In the genomic region with DNA sequence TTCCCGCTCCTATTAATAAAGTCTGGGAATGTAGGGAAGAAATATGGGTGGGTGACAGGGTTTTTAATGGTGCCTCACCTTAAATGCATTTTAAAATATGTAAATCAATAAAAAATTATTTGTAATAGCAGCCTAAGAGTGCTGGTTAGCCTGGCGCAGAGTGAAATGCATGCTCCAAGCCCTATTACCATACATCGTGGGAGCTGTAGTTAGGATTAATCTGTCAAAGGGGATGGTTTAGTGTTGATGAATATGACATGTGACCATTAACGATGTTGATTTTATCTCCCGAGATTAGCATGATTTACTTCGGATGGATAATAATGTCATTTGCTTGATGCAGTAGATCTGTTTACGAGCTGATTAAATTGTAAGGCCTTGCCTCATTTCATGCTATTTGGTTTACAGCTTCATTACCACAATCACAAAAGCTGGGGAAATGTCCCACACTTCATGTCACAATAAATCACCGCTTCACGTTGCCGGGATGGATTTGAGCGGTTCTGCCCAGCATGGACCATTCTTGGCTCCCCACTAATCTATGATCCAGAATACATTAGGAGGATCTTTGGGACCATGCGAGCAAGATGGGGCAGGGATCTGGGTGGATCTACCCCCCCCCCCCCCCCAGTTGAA, we compare ENCODE assay signal across 22 mouse cellular contexts. TPM values are rescaled to one million over a fixed set of nuclear protein-coding genes. Genes with fewer than 3 reads are reported as not detected.
A peak's percentile ranks its signal among the peaks of the same experiment; 100 is the strongest.
DNase-seq lines count a peak whose midpoint lies in the region; ATAC-seq and TF ChIP-seq lines count a peak whose summit lies in the region.
"Had no signal": no experiment of that assay in that cellular context is flagged by ENCODE, and none has a peak within 500 bp of the region (broad histone marks: within the 10 kb centered on the region; RNA-seq: fewer than 3 reads in every experiment).

No protein-coding gene starts in this region.

- H3K27ac ChIP-seq in midbrain, embryonic 13.5 days = no peak overlapping the region; the same call in 1 of the 2 replicates
- no peak overlapping the region for H3K27ac ChIP-seq in midbrain, embryonic 10.5 days (replicated peaks)
- peak overlapping the region; percentile 42; the same call in 1 of the 2 replicates for H3K27ac ChIP-seq in hindbrain, embryonic 11.5 days (ENCODE audit: low read depth, low read length)
- H3K27ac ChIP-seq in hindbrain, postnatal 0 days = no peak overlapping the region
- H3K27ac ChIP-seq: embryonic facial prominence, embryonic 13.5 days; heart, adult 2 months; left cerebral cortex, adult 2 months had no signal

- no peaks in the 10 kb centered on the region for H3K9me3 ChIP-seq in midbrain, embryonic 13.5 days
- H3K9me3 ChIP-seq in midbrain, embryonic 10.5 days (replicated peaks) = no peaks in the 10 kb centered on the region
- H3K9me3 ChIP-seq in hindbrain, embryonic 11.5 days (ENCODE audit: control insufficient read depth, low read length) = no peaks in the 10 kb centered on the region
- no peaks in the 10 kb centered on the region for H3K9me3 ChIP-seq in hindbrain, postnatal 0 days (ENCODE audit: low read length)

- DNase-seq in midbrain, embryonic 10.5 days (ENCODE audit: low spot score) = no peak
- DNase-seq in hindbrain, embryonic 11.5 days (ENCODE audit: low spot score) = peak; percentile 30
- DNase-seq in hindbrain, postnatal 0 days (ENCODE audit: low spot score) = peak; percentile 15
- DNase-seq in retina, embryonic 14.5 days (ENCODE audit: low spot score) = peak; percentile 54
- DNase-seq in heart, adult 18-20 months = no peak
- no peak for DNase-seq in cerebellum, postnatal 25 days
- DNase-seq: adrenal gland, adult 8-10 months; cerebellum, adult 9-10 months; gastrocnemius, postnatal 14 days; heart, adult 2 months; heart, postnatal 36 days; kidney, adult 9 months; kidney, postnatal 25 days; lung, adult 2 months; thymus, postnatal 14 days had no signal

- peaks cover 25% of the 10 kb centered on the region for H3K27me3 ChIP-seq in midbrain, embryonic 13.5 days
- H3K27me3 ChIP-seq in midbrain, embryonic 10.5 days (ENCODE audit: low read depth, poor library complexity, severe bottlenecking) = peaks cover 53% of the 10 kb centered on the region
- no peaks in the 10 kb centered on the region for H3K27me3 ChIP-seq in hindbrain, embryonic 11.5 days (ENCODE audit: control insufficient read depth, insufficient read depth, low read length)
- no peaks in the 10 kb centered on the region for H3K27me3 ChIP-seq in hindbrain, postnatal 0 days (ENCODE audit: insufficient read depth, low read length)
- H3K27me3 ChIP-seq: embryonic facial prominence, embryonic 13.5 days had no signal

- no peaks in the 10 kb centered on the region for H3K36me3 ChIP-seq in midbrain, embryonic 13.5 days
- no peaks in the 10 kb centered on the region for H3K36me3 ChIP-seq in midbrain, embryonic 10.5 days
- H3K36me3 ChIP-seq in hindbrain, embryonic 11.5 days (ENCODE audit: control insufficient read depth, insufficient read depth, low read length) = no peaks in the 10 kb centered on the region
- H3K36me3 ChIP-seq in hindbrain, postnatal 0 days (ENCODE audit: insufficient read depth, low read length) = no peaks in the 10 kb centered on the region
- H3K36me3 ChIP-seq: embryonic facial prominence, embryonic 13.5 days had no signal

- H3K4me3 ChIP-seq in midbrain, embryonic 13.5 days (replicated peaks) = no peak overlapping the region
- H3K4me3 ChIP-seq in midbrain, embryonic 10.5 days = no peak overlapping the region
- H3K4me3 ChIP-seq in hindbrain, embryonic 11.5 days (ENCODE audit: low read depth, low read length) = no peak overlapping the region
- no peak overlapping the region for H3K4me3 ChIP-seq in hindbrain, postnatal 0 days (ENCODE audit: low read length)
- H3K4me3 ChIP-seq: embryonic facial prominence, embryonic 13.5 days; heart, adult 2 months; left cerebral cortex, adult 2 months; myocyte had no signal

- H3K4me1 ChIP-seq in midbrain, embryonic 13.5 days (replicated peaks) = peaks cover 19% of the 10 kb centered on the region
- H3K4me1 ChIP-seq in midbrain, embryonic 10.5 days = peaks cover 25% of the 10 kb centered on the region
- peaks cover 6% of the 10 kb centered on the region for H3K4me1 ChIP-seq in hindbrain, embryonic 11.5 days (replicated peaks; ENCODE audit: control insufficient read depth, insufficient read depth, low read length)
- H3K4me1 ChIP-seq in hindbrain, postnatal 0 days (ENCODE audit: insufficient read depth, low read length) = no peaks in the 10 kb centered on the region
- H3K4me1 ChIP-seq: embryonic facial prominence, embryonic 13.5 days had no signal

- no peak for TF ChIP-seq CTCF in hindbrain, postnatal 0 days (IDR thresholded peaks at IDR 0.05; ENCODE audit: low read depth)

- WGBS in midbrain, embryonic 13.5 days = 36% methylated on average over 12 of the region's 12 CpGs
- WGBS in midbrain, embryonic 10.5 days = 71% methylated on average over 12 of the region's 12 CpGs
- 49% methylated on average over 12 of the region's 12 CpGs for WGBS in hindbrain, embryonic 11.5 days
- WGBS in hindbrain, postnatal 0 days = 37% methylated on average over 12 of the region's 12 CpGs

- H3K9ac ChIP-seq in midbrain, embryonic 13.5 days (replicated peaks) = no peak overlapping the region
- H3K9ac ChIP-seq in hindbrain, embryonic 11.5 days (ENCODE audit: low read depth, low read length) = no peak overlapping the region
- H3K9ac ChIP-seq in hindbrain, postnatal 0 days (replicated peaks; ENCODE audit: low read length) = no peak overlapping the region
- H3K9ac ChIP-seq: embryonic facial prominence, embryonic 13.5 days had no signal

- no peak overlapping the region for H3K4me2 ChIP-seq in midbrain, embryonic 13.5 days (replicated peaks)
- no peak overlapping the region for H3K4me2 ChIP-seq in hindbrain, embryonic 11.5 days (replicated peaks; ENCODE audit: low read depth, low read length)
- no peak overlapping the region for H3K4me2 ChIP-seq in hindbrain, postnatal 0 days (ENCODE audit: low read depth, low read length)
- H3K4me2 ChIP-seq: embryonic facial prominence, embryonic 13.5 days; liver, embryonic 11.5 days had no signal

- peak; percentile 73 for ATAC-seq in midbrain, embryonic 13.5 days
- no peak for ATAC-seq in hindbrain, embryonic 11.5 days (ENCODE audit: low FRiP score)
- ATAC-seq in hindbrain, postnatal 0 days = no peak

RNA-seq across cellular contexts. Expression of gene Zfp503, which starts 21.9 kb away (rescaled TPM):
- polyA plus RNA-seq in midbrain, embryonic 13.5 days (2015; fragmentation: Nextera tagmentation; extraction: Ambion mirVana) = 8.0 and 11.0 TPM in 2 replicates
- 11.2 and 13.0 TPM in 2 replicates for polyA plus RNA-seq in midbrain, embryonic 10.5 days (2016; fragmentation: Nextera tagmentation; extraction: Ambion mirVana)
- 11.8 and 15.4 TPM in 2 replicates for polyA plus RNA-seq in hindbrain, embryonic 11.5 days (2014; fragmentation: Nextera tagmentation; extraction: Ambion mirVana)
- 25.5 and 25.6 TPM in 2 replicates for total RNA-seq in hindbrain, postnatal 0 days (2014; rRNA removed)
- 8.4 and 10.4 TPM in 2 replicates for polyA plus RNA-seq in hindbrain, postnatal 0 days (2015; fragmentation: Nextera tagmentation; extraction: Ambion mirVana)
- total RNA-seq in heart, adult 18-20 months (2021) = 1 to 10 TPM; 1.2 to 2.0 TPM
- total RNA-seq: megakaryocyte-erythroid progenitor cell, adult 5-6 weeks had no signal

RNA-seq across cellular contexts. Expression of gene Lrmda, which starts 52.0 kb away (rescaled TPM):
- polyA plus RNA-seq in midbrain, embryonic 13.5 days (2015; fragmentation: Nextera tagmentation; extraction: Ambion mirVana) = 0.23 TPM in 1 of 2 replicates, not detected in the other
- 0.38 TPM in 1 of 2 replicates, not detected in the other for polyA plus RNA-seq in midbrain, embryonic 10.5 days (2016; fragmentation: Nextera tagmentation; extraction: Ambion mirVana)
- polyA plus RNA-seq in hindbrain, embryonic 11.5 days (2014; fragmentation: Nextera tagmentation; extraction: Ambion mirVana) = 0.20 and 0.91 TPM in 2 replicates
- total RNA-seq in hindbrain, postnatal 0 days (2014; rRNA removed) = 0.21 TPM in 1 of 2 replicates, not detected in the other
- 0.52 and 0.53 TPM in 2 replicates for polyA plus RNA-seq in hindbrain, postnatal 0 days (2015; fragmentation: Nextera tagmentation; extraction: Ambion mirVana)
- total RNA-seq in heart, adult 18-20 months (2021) = 1 to 10 TPM; 1.5 to 2.4 TPM
- polyA plus RNA-seq: C2C12 had no signal

Comparison
In these comparisons a context has a peak if more than half of its experiments do, and no peak if none do; other contexts are left out.
1. DNase-seq: peak in hindbrain, embryonic 11.5 days (single experiment), hindbrain, postnatal 0 days (single experiment) and retina, embryonic 14.5 days (single experiment); none in midbrain, embryonic 10.5 days (single experiment), heart, adult 18-20 months (0 of 2) and cerebellum, postnatal 25 days (0 of 2).